Mouse (Mus musculus) right cerebral cortex, postnatal 14 days (tissue): ENCODE results near the gene Zfp697.
"Not testable (repeated sequence)": the region's sequence is repeated elsewhere in the genome, so short reads cannot be mapped to it uniquely, and the experiment has no call there.

Experiments used
- DNase-seq: peaks from one replicate; pipeline ENCODE4 v3.0.0; 2022

The Zfp697 gene

GRCm38 (mm10) chr3:98374062-98374719 lies 8.1 kb upstream of the Zfp697 start:
- no peak for DNase-seq

GRCm38 (mm10) chr3:98374980-98375379 lies 7.3 kb upstream of the Zfp697 start:
- no peak for DNase-seq

GRCm38 (mm10) chr3:98378267-98378666 lies 4.0 kb upstream of the Zfp697 start:
- DNase-seq = no peak

GRCm38 (mm10) chr3:98379236-98379635 lies 3.0 kb upstream of the Zfp697 start:
- DNase-seq = no peak

GRCm38 (mm10) chr3:98381677-98382245 lies 500 bp upstream of the Zfp697 start:
- DNase-seq = no peak

- DNase-seq = no peak
Measured at GRCm38 (mm10) chr3:98383024-98383790, 946 bp downstream of the Zfp697 start.

GRCm38 (mm10) chr3:98387086-98387485 lies 4.8 kb downstream of the Zfp697 start:
- DNase-seq = no peak

GRCm38 (mm10) chr3:98387756-98388155 lies 5.5 kb downstream of the Zfp697 start:
- DNase-seq = no peak

GRCm38 (mm10) chr3:98389305-98389704 lies 7.0 kb downstream of the Zfp697 start:
- DNase-seq = no peak

GRCm38 (mm10) chr3:98404268-98404895 lies 22.1 kb downstream of the Zfp697 start:
- not testable (repeated sequence) for DNase-seq

GRCm38 (mm10) chr3:98405877-98406276 lies 23.6 kb downstream of the Zfp697 start:
- not testable (repeated sequence) for DNase-seq

GRCm38 (mm10) chr3:98406569-98407144 lies 24.4 kb downstream of the Zfp697 start:
- not testable (repeated sequence) for DNase-seq

GRCm38 (mm10) chr3:98407261-98407780 lies 25.1 kb downstream of the Zfp697 start:
- not testable (repeated sequence) for DNase-seq

- DNase-seq = not testable (repeated sequence)
Measured at GRCm38 (mm10) chr3:98410619-98411580, 28.6 kb downstream of the Zfp697 start.

GRCm38 (mm10) chr3:98413733-98414132 lies 31.5 kb downstream of the Zfp697 start:
- DNase-seq = no peak

GRCm38 (mm10) chr3:98414296-98414695 lies 32.0 kb downstream of the Zfp697 start:
- no peak for DNase-seq

GRCm38 (mm10) chr3:98416426-98417250 lies 34.4 kb downstream of the Zfp697 start:
- no peak for DNase-seq

GRCm38 (mm10) chr3:98417328-98417727 lies 35.1 kb downstream of the Zfp697 start:
- DNase-seq = peak; percentile 87

- DNase-seq = no peak
Measured at GRCm38 (mm10) chr3:98418991-98419785, 36.9 kb downstream of the Zfp697 start.

- DNase-seq = no peak
Measured at GRCm38 (mm10) chr3:98419786-98420070, 37.5 kb downstream of the Zfp697 start.
